Mouse (Mus musculus) liver, adult 2 months (tissue): ENCODE measurements at regions not wholly inside any gene's neighbourhood (a gene's known extent, or its start where the extent isn't known, plus 50 kb on each side); places are given as distances from the start of the nearest gene placed in this dataset.
A peak's percentile ranks its signal among the peaks of the same experiment; 100 is the strongest.

Experiments used
- DNase-seq: peaks from one replicate; pipeline ENCODE4 v3.0.0-alpha.2; 2011; ENCODE audit warnings: low read depth, low spot score; ENCODE audit errors: extremely low read depth
- H3K27ac ChIP-seq: fragments of 200-500 bp; replicated peaks from 2 replicates; pipeline ENCODE4 v1.5.1; 2012; ENCODE audit warnings: low read depth, mild to moderate bottlenecking, control low read depth, inconsistent platforms, low read length; ENCODE audit not compliant: insufficient read depth
- H3K27me3 ChIP-seq: fragments of 200-500 bp; 2 replicates; pipeline ENCODE4 v1.6.1; 2012; ENCODE audit warnings: mild to moderate bottlenecking, moderate library complexity, low read length, inconsistent platforms; ENCODE audit not compliant: control insufficient read depth, insufficient read depth
- H3K36me3 ChIP-seq: fragments of 200-500 bp; 2 replicates; pipeline ENCODE4 v1.6.1; 2012; ENCODE audit warnings: low read length, inconsistent platforms; ENCODE audit not compliant: control insufficient read depth, insufficient read depth
- H3K4me1 ChIP-seq: fragments of 200-500 bp; 2 replicates; pipeline ENCODE4 v1.6.1; 2011; ENCODE audit warnings: low read length; ENCODE audit not compliant: control insufficient read depth, insufficient read depth
- H3K4me3 ChIP-seq: fragments of 200-500 bp; 2 replicates; pipeline ENCODE4 v1.5.1; 2011; ENCODE audit warnings: low read depth, mild to moderate bottlenecking, control low read depth, low read length, moderate library complexity; ENCODE audit not compliant: insufficient read depth
- H3K79me2 ChIP-seq: fragments of 200-500 bp; 2 replicates; pipeline ENCODE4 v1.6.1; 2012; ENCODE audit warnings: inconsistent platforms, mild to moderate bottlenecking, low read length, moderate library complexity; ENCODE audit not compliant: control insufficient read depth, insufficient read depth
- H3K9ac ChIP-seq: fragments of 200-500 bp; 2 replicates; pipeline ENCODE4 v1.6.1; 2012; ENCODE audit warnings: low read depth, mild to moderate bottlenecking, control low read depth, inconsistent platforms, low read length
- CTCF ChIP-seq: fragments of 200-500 bp; IDR thresholded peaks from 2 replicates; pipeline ENCODE4 v1.5.1; 2011; ENCODE audit warnings: low read depth, low read length, control low read depth
- POLR2A ChIP-seq: fragments of 200-500 bp; IDR thresholded peaks from 2 replicates; pipeline ENCODE4 v1.6.1; 2011; ENCODE audit warnings: low read length, control low read depth; ENCODE audit not compliant: insufficient read depth; ENCODE audit errors: extremely low read depth
- WGBS: fragments of 180-500 bp; shearing (Covaris S2); methylation state at CpG from one replicate; pipeline ENCODE4 v1.1.7; 2018; 5-methylcytosine and 5-hydroxymethylcytosine counted together

DNA sequence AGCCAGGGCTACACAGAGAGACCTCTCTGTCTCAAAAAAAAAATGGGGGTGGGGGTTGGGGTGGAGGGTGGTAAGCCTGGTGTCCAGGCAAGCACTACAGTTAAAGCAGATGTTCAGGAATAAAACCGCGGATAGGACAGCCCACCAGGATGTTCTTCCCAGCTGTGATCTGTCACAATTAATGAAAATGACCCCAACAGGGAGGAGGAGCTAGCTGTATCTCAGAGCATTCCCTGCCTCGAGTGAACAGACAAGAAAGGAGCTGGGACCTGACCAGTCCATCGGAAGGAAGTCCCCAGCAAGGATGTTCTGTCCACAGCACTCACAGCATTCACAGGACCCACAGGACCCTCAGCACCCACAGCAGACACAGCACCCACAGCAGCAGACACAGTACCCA is 80.4 kb downstream of the Utp6 start:
- Histone ChIP-seq H3K79me2 (no peaks in the 10 kb centered on the region), H3K27me3 (no peaks in the 10 kb centered on the region), H3K4me3 (no peak overlapping the region), H3K36me3 (no peaks in the 10 kb centered on the region), H3K9ac (no peak overlapping the region), H3K4me1 (peaks cover 21% of the 10 kb centered on the region), H3K27ac (no peak overlapping the region)
- TF ChIP-seq CTCF = no peak
- 83% methylated on average over 4 of the region's 4 CpGs for WGBS
- DNase-seq = no peak

DNA sequence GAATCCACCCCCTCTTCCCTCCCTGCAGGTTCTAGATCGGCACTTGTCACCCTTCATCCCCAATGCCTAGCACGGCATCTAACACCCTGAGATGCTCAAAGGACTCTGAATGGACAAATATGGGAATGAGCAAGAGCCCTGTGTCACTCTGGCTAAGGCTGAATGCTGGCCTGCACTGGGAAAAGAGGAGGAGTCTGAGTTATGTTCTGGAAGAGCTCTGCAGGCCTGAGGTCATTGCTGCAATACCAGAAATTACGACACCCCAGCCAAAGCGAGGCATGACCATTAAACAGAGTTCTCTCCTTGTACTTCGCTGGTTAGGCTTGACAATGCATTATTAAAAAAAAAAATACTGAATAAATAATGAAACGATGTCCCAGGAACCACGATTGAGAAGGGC is 84.1 kb downstream of the Utp6 start:
- 12% methylated on average over 7 of the region's 7 CpGs for WGBS
- Histone ChIP-seq H3K27ac (peak overlapping the region; percentile 89), H3K4me3 (no peak overlapping the region), H3K79me2 (no peaks in the 10 kb centered on the region), H3K27me3 (no peaks in the 10 kb centered on the region), H3K4me1 (peaks cover 15% of the 10 kb centered on the region), H3K9ac (no peak overlapping the region), H3K36me3 (no peaks in the 10 kb centered on the region)
- TF ChIP-seq CTCF (no peak), POLR2A (no peak)
- peak; percentile 96 for DNase-seq

DNA sequence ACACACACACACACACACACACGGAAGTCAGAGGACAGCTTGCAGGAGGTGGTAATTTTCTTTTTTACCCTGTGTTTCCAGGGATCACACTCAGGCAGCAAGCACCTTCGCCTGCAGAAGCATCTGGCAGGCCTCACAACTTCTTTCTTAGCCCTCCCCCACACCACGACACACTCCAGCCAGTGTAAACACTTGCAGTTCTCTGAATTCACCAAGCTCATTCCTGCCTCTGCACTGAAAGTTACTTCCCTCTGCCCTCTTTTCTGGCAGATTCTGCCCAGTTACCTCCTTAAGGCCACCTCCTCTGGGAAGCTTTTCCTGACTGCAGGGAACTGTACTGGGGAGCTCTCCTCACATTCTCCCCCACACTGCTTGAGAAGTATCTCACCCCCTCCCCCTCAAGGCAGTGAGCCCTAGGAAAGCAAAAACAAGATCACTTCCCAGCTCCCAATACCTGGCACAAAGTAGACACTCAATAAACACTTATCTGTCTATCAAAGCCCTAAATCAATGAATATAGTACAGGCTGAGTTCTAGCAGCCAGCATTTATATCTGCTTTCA is 84.9 kb downstream of the Utp6 start:
- Histone ChIP-seq H3K36me3 (no peaks in the 10 kb centered on the region), H3K4me3 (no peak overlapping the region), H3K4me1 (peaks cover 15% of the 10 kb centered on the region), H3K27me3 (no peaks in the 10 kb centered on the region), H3K27ac (peak overlapping the region; percentile 72), H3K9ac (0 out of 2 replicates have a peak overlapping the region, but pooled peaks have one; percentile 38), H3K79me2 (no peaks in the 10 kb centered on the region)
- DNase-seq = peak; percentile 70
- TF ChIP-seq POLR2A (no peak), CTCF (no peak)
- WGBS = 27% methylated on average over 3 of the region's 3 CpGs

DNA sequence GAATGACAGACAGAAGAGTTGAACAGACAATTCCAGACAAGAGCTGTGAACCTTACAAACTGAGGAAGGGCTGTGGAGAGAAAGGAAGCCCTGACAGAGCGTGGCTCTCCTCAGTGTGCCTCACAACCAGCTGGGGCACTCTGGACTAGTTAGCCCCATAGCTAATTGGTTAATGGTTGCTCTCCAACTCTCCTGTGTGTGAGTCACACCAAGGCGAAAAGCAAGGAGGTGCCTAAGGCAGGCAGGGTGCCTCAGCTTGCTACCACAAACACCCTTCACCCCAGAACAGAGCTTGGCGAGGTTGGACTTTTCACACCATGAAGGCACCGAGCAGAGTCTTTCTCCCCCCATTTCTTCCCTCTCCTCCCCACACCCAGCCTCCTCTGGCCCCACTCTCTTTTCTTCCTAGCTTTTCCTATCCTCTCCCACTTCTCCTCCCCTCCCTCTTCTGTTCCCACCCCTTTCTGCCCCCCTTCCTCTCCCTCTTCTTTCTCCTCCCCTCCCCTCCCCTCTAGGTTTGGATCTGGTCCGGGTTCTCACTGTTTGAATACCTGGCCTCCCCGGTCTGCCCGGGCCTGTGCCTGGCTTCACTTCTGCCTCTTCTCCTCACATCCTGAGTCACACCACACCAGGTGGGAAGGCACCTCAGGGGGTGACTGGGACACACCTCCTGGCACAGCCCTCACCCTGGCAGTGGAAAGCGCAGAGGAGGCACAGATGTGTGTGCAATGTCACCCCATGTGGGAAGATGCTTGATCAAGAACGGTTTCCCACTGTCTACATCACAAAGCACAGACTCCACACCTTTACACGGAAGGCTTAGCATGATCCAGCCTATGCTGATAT is 90.2 kb downstream of the Utp6 start:
- WGBS = 97% methylated on average over 10 of the region's 10 CpGs
- no peaks in the 10 kb centered on the region for H3K36me3 ChIP-seq
- H3K27me3 ChIP-seq = no peaks in the 10 kb centered on the region
- no peak overlapping the region for H3K9ac ChIP-seq
- H3K4me1 ChIP-seq = peaks cover under 1% of the 10 kb centered on the region; the same call in 1 of the 2 replicates
- H3K79me2 ChIP-seq = no peaks in the 10 kb centered on the region
- no peak for DNase-seq
- no peak overlapping the region for H3K4me3 ChIP-seq
- H3K27ac ChIP-seq = no peak overlapping the region
- TF ChIP-seq CTCF (no peak), POLR2A (no peak)

DNA sequence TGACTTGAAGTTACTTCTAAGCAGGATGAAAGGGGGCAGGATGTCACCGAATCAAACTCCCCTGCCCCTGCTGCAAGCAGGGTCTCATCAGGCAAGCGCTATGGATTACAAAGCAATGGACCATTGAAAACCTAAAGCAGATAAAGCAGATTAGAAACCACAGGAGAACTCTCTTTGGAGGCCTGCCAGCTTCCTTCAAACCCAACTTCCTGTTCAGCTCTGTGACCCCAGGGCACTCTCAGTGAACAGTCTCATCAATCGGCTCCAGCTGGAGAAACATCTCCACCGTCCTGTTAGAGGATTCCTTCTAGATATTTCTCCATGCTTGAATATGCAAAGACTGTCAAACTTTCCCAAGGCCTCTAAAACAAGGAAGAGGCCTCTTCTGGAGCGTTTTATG is 92.0 kb downstream of the Utp6 start:
- no peak overlapping the region for H3K4me3 ChIP-seq
- DNase-seq = peak; percentile 42
- 52% methylated on average over 5 of the region's 5 CpGs for WGBS
- no peaks in the 10 kb centered on the region for H3K36me3 ChIP-seq
- TF ChIP-seq POLR2A = no peak
- H3K9ac ChIP-seq = no peak overlapping the region
- no peaks in the 10 kb centered on the region; the same call in 1 of the 2 replicates for H3K4me1 ChIP-seq
- no peak overlapping the region for H3K27ac ChIP-seq
- no peaks in the 10 kb centered on the region for H3K27me3 ChIP-seq
- no peaks in the 10 kb centered on the region for H3K79me2 ChIP-seq

DNA sequence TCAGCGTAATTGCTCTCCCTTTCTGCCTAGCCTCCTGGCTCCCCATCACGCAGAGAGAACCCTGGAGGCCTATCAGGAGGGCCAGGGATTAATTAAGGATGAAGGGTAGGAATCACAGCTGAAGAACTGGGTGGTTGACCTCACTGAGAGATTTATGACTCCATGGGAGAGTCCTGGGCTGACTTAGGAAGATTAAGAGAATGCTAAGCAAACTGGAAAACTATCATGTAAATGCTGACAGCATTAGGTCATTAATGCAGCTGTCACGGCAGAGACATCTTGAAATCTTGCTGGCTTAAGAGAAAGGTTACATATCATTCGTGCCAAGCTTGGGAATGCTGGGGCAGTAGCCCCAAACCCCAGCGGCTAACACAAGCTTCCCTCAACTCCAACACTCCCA is 93.2 kb downstream of the Utp6 start:
- H3K79me2 ChIP-seq = no peaks in the 10 kb centered on the region
- 90% methylated on average over 5 of the region's 5 CpGs for WGBS
- DNase-seq = no peak
- TF ChIP-seq POLR2A (no peak), CTCF (no peak)
- no peak overlapping the region for H3K4me3 ChIP-seq
- H3K9ac ChIP-seq = no peak overlapping the region
- H3K27me3 ChIP-seq = no peaks in the 10 kb centered on the region
- peaks cover 1% of the 10 kb centered on the region; the same call in 1 of the 2 replicates for H3K4me1 ChIP-seq
- H3K36me3 ChIP-seq = no peaks in the 10 kb centered on the region
- H3K27ac ChIP-seq = no peak overlapping the region
